Mouse (Mus musculus) ZHBTc4 (cell line): ENCODE measurements around the gene Tmem210.

ENCODE experiments used
- DNase-seq: peaks from one replicate; pipeline ENCODE4 v3.0.0-alpha.2; 2011; ENCODE audit warnings: low read depth, low spot score

The Tmem210 gene

DNA sequence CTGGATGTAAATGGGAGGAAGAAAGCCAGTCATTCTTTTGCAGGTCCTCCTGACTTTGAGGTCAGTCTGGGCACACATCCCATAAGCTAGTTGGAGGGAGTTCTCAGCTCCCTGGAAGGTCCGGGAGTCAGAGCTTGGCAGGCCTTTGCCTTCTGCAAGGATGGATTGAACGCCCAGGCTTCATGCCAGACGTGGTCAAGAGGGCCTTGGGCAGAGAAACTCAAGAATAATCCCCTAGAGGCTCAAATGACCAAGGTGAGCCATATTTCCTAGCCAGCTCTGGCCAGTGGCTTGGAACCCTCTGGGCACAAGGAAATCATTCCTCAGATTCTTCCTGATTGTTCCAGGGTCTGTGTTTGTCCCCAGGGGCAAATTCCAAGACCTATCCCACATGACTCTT, 23.1 kb upstream of the Tmem210 start:
- DNase-seq: no peak

DNA sequence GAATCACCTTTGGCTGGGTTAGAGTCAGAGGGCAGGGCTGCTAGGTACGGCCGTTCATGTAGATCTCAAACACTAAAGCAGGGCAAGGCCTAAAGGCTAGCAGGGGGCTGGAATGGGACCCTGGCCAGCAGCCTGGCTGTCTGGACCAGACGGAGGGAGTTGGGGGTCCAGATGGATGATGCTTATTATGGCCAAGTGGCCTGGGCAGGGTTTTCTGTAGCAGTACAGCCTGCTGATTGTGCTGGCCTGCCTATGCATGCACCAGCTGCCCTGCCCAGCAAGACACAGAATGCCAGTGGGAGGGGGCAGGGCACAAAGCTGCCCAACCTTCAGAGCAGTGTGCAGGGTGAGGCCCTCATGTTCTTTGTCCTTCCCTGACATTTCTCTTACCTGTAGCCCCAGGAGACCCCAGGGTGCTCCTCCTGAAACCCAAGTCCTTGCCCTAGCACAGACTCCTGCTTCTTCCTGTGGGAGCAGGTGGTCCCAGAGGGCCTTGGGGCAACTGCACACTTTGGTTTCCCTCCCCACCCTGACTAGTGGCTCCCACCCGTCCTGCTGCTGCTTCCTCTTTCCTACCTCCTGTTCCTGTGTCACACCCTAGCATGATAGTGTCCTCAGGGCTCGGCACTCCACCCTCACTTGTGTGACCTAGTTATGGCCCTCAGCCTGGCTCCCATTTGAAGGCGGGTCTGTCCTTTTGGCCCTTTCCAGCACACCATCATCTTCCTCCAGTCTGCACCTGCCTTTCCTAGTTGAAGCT, 21.9 kb upstream of the Tmem210 start:
- DNase-seq: peak; percentile 61

DNA sequence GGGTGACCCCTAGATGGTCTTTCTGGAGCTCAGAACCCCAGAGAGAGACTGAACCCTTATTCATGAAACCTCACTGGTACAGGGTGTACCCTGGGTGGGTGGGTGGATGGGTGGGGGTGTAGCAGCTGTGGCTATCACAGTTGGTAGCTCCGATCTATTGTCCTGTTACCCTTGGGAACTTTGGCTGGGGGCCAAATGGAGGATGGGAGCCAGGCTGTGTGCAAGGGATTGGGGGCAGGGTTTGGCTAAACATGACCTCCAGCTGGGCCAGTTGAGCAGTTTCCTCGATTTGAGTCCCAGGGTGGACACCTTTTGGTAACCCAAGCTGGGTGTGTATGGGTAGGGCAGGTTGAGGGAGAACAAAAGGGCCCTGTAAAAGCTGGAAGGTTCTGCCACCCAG, 21.2 kb upstream of the Tmem210 start:
- DNase-seq: peak; percentile 71

DNA sequence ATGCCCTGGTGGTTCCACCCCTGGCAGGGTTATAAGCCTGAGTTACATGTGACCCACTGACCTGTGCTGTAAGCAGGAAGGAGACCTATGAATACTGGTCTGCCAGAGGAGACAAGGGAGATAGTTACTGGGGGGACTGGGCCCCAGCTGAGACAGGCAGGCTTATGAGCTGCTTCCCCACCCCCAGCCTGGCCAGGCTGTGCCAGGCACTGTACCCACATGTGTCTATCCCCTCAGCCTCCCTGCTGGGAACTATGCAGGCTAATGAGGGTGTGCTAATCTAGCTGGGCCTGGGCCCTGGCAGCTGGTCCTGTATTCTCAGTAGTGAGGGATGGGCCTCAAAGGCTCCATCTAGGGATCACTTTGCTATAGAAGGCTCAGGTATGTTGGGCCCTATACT, 20.7 kb upstream of the Tmem210 start:
- DNase-seq: no peak

DNA sequence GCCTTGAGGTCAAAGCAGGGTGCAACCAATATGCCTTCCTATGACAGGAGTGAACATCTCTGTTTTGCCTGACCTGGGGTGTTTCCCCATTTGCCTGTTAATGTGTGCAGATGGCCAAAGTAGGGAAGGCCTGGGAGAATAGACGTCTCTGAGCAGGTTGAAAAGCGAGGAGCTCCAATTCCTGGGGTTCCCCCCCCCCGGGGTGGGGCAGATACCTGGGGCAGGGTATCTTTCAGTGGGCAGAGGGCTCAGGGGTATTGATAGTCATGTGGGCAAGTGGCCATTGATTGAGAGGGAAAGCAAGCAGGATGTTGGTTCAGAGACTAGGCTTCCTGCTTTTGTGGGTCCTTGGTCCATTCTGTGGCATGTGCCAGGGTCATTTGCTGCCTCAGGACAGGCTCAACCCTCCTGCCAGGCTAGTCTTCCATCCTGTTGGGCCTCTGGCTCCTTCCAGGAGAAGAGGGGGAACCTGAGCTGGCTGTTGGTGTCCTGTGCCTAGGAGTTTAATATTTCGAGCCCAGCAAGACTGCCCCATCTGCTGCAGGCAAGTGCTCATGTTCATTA, 20.1 kb upstream of the Tmem210 start:
- no peak for DNase-seq

DNA sequence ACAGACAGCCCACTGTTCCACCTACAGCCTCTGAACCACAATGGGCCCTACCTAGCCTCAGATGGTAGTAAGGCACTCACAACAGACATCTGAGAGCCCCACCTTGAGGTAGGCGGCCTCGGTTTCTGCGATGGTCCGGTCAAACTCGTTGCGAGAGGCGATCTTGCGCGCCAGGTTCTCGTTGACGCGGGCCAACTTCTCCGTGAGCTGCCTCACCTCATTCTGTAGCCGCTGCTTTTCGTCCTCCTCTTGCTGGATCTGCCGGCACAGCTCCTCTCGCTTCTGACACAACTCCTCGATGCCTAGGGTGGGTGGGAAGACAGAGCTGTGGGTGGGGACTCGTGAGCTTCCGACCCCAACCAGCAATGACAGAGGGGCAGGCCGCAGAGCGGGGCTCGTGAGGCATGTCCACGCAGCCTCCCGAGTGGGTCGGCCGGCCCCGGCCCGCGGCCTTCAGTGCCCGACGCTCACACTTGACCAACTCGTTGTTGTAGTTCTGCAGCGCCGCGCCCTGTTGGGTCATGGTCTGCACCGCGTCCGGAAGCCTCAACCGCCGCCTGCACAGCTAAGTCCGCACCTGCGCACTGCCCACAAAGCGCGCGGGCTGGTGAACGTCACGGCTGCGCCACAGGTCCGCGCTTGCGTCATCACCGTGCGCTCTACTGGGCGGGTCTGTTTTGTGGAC, 16.0 kb upstream of the Tmem210 start, which contains the start of the genes Ssna1 and Anapc2:
Gene Ssna1, minus strand, starts transcription at position 612 of the 685 bp plus-strand sequence.
Gene Anapc2, plus strand, starts transcription at position 652 of the 685 bp plus-strand sequence.
- DNase-seq: peak; percentile 99

DNA sequence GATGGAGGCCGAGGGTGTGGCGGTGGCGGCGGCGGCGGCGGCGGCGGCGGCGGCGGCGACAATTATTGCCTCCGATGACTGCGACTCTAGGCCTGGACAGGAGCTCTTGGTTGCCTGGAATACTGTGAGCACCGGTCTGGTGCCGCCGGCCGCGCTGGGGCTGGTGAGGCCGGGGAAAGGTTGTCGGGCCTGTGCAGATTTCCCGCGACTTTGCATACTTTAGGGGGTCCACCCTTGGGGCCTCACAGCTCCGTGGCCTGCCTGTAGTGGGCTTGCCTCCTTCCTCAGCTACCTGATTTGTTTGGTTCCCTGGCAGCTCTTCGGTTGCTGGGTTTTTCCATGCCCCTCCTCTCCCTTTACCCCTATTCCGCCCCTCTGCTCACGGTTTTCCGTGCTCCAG, 15.4 kb upstream of the Tmem210 start:
- DNase-seq: no peak

DNA sequence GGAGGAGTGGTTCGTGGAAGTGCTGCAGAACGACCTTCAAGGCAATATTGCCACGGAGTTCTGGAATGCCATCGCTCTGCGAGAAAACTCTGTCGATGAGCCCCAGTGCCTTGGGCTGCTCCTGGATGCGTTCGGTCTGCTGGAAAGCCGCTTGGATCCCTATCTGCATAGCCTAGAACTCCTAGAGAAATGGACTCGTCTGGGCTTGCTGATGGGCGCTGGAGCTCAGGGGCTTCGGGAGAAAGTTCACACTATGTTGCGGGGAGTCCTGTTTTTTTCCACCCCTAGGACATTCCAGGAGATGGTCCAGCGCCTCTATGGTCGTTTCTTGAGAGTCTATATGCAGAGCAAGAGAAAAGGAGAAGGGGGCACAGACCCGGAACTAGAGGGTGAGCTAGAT, 14.9 kb upstream of the Tmem210 start:
- DNase-seq: no peak

DNA sequence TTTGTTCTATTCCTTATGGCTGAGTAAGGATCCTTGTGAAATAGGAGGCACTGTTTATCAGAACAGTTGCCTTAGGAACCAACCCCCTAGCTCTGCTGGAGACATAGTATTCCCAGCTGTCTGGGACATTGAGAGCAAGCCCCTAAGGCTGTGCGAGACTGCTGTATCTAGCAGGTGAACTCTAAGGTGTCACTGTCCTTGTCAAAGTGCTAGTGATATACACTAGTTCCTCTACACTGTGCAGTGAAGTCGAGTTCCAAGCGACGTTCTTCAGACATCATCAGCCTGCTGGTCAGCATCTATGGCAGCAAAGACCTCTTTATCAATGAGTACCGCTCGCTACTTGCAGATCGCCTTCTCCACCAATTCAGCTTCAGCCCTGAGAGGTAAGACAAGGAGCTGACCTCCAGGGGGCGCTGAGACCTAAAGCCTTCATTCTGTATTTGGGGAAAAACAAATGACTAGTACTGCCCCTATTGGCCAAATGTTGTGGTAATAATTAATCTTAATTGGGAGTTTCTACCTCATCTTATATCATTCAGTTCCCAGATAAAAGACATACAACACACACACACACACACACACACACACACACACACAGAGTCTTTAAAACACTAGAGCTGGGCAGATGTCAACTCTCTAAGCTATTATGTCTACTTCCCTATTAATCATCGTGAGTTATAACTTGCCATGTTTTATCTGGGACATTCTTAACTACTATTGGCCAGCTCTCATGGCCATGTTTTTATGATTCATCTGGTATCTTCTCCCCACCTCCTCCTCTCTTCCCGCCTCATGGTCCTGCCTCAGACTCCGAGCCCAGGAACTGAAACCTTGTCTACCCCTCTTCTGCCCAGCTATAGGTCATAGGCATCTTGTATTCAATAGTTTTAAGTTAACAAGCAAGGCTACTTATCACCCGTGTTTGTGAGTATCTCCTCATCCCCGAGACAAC, 8.7 kb upstream of the Tmem210 start:
- peak; percentile 94 for DNase-seq

DNA sequence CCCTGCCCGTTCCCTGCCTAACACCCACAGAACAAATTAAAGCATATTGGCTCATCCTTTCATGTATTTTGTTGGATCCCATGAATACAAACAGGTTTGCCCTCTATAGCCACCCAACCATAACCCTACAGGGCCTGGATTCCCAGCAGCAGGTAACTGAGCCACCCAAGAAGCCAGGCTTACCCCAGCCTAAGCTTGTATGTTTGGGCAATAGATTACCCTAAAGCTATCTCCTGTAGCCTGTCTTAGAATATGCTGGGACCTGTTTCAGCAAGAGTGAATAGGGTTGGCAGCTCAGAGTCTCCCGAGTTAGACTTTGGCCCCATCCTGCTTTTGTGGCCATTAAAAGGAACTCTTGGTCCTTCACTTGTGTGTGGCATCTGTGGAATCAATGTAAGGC, 2.4 kb upstream of the Tmem210 start:
- no peak for DNase-seq

DNA sequence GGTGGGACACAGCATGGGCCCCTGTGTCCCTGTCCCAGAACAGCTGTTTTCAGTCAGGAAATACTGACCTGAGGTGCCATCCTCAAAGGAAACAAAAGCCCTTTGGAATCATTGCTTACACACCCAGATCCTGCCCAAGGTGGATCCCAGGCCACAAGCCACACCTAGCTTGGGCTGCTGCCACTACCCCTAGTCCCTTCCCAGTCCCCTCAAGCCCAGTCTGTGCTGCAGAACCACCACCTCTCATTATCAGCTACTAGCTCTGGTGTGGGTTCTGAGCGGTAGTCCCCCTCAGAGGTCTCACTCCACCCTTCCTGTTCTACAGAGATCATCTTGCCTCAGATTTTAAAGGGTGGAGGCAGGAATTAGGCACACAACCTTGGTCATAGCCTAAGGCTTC, 1.6 kb upstream of the Tmem210 start:
- no peak for DNase-seq

DNA sequence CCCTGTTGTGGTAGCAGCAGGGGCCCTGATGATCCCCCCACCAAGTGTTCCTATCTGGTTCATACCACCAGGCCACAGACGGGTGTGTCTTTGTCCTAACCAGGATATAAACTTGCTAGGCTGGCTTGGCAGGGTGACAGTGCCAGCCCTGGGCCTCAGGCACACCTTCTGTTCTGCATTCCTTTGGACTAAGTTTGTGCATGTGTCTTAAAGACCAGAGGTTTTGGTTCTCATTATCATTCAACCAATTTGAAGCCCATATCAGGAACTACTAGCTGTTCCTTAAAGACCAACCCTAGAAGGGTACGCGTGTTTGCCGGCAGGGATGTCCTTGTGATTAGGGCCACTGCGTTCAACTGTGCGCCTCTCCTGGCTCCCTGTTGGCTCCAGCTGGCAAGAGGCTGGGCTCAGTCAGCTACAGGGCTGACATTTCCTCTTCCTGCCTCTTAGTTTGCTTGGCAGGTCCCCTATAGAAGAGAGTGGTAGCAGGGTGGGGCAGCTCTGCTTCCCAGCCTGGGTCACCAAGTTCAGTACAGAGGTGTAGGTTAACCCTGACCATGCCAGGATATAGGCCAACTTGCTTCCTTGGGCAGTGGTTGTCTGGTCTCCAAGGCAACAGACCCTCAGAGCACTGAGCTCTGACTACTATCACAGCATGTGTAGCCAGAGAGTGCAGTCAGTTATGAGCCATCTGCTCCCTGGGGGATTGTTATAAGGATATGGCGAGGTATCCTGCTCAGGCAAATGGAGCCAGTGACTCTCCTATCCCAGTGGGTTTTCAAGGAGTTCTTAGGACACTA, 908 bp upstream of the Tmem210 start:
- no peak for DNase-seq

DNA sequence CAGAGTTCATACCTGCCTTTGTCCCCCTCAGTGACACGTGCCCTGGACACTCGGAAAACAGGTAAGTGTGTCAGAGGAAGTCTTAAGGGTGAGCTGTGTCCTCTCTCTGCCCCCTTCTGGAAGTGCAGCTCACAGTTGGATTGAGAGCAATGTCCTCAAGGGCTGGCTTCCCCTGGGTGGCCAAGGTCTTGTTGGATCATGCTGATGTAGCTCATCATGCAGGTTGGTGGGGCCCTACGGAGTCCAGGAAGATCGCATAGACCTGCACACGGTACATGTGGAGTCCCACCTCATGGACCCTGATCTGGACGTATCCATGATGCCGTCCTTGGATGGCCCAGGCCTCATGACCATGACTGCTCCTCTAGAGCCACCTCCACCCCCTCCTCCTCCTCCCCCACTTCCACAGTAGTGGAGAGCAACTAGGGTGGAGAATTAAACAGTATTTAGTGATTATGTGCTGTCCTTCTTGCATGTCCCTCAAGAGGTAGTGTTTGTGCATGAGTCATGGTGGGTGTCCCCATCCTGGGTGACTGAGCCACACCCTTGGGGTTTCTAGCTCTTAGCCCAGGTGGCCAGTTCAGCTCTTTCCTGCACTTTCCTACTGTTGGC, 895 bp downstream of the Tmem210 start:
- no peak for DNase-seq

DNA sequence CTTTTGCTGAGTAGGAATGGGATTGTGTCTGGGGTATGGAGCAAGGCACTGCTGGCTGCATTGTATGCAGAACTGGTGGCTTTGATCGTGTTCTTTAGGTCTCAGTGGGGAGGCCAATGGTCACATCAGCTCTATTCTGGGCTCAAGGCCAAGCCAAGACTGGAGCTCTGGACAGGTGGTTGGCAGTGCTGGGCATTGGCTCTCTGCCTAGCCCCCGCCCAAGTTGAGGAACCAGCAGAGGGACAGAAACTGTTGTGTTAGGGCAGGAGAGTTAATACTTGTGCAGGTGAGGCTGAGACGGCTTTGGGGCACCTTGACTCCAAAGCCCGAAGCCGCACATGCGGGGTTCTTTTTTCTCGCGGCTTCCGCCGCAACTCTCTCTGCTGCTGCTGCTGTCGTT, 1.7 kb downstream of the Tmem210 start, which contains the start of gene Lrrc26:
Gene Lrrc26, plus strand, starts transcription at position 265 of the 400 bp plus-strand sequence.
- DNase-seq: no peak

DNA sequence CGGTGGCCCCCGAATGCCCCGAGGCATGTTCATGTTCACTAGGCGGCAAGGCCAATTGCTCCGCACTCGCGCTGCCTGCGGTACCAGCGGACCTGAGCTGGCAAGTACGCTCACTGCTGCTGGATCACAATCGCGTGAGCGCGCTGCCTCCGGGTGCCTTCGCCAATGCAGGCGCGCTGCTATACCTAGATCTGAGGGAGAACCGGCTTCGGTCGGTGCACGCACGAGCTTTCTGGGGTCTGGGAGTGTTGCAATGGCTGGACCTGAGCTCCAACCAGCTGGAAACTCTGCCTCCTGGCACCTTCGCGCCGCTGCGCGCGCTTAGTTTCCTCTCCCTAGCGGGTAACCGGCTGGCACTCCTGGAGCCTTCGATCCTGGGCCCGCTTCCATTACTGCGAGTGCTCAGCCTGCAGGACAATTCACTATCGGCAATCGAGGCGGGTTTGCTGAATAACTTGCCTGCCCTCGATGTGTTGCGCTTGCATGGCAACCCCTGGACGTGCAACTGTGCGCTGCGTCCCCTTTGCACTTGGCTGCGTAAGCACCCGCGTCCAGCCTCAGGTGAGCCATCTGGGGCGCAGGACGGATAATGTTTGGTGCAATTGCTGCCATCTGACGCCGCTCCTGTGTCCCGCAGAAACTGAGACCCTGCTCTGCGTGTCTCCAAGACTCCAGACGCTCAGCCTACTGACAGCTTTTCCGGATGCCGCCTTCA, 2.3 kb downstream of the Tmem210 start:
- DNase-seq: peak; percentile 70

DNA sequence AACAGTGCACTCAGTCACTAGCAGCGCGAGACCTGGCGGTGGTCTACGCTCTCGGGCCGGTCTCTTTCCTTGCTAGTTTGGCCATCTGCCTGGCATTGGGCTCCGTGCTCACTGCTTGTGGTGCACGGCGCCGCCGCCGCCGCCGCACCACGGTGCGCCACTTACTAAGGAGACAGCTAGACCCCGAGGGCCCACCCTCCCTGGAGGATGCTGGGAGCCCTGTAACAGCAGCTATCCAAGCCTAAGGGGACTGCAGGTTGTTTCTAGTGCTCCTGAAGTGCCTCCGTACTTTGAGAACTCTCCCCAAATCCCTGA, 2.8 kb downstream of the Tmem210 start:
- DNase-seq: peak; percentile 69

DNA sequence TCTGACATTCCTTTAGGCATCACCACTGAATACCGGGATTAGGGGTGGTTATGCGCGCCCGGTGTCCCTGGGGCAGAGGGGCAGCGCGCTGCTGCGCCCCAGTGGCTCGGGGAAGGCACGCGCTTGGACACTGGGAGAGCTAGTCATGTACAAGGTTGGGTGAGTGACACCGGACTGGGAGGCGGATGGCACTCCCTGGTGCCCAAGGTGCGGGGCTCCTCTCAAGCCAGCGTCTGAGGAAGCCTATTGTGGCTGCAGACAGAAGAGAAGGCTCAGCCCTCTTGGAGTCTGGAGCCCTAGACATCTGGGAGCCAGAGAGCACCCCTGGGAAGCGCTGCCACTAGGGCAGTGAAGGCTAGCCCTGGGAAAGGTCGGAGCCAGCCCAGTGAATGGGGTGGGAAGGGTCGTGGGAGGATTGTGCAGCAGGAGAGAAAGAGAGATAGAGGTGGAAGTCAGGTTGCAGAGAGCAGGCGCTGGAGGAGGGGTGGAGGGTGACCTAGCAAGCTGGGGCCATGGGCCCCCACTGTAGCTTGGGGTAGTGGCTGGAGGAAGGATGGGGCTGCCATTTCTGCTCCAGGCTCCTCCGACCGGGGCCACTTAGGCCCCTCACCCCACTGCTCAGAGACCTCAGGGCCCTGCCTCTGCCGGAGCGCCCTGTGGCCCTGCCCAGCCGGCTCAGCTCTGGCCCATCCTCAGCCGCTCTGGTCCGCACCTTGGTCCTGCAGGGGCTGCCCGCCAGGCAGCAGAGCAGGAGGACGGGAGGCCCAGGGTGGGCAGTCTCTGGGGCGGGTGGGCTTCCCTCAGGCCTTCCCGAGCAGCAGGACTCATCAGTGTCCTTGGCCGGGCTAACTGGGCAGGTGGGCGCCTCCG, 3.5 kb downstream of the Tmem210 start:
- no peak for DNase-seq

DNA sequence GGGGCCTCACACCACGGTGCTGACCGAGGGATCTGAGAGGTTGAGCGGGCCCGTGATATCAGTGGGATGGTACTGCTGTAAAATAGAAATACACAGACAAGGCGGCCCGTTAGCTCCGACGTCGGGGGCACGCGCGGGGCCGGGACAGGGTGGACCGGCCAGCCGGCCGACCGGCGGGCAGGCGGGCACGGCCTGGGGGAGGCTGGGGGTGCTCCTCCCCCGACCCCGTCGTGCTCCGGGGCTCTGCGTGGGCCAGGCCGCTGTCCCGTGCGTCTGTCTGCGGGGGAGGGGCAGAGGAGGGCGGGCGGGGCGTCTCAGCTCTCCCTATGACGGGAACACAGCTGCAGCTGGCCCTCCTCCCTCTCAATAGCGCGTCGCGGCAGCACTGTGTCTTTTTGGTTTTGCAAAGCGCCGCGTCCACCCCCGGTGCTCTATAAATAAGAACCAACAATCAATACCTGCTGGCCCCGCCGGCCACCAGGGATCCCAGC, 4.2 kb downstream of the Tmem210 start:
- peak; percentile 34 for DNase-seq

DNA sequence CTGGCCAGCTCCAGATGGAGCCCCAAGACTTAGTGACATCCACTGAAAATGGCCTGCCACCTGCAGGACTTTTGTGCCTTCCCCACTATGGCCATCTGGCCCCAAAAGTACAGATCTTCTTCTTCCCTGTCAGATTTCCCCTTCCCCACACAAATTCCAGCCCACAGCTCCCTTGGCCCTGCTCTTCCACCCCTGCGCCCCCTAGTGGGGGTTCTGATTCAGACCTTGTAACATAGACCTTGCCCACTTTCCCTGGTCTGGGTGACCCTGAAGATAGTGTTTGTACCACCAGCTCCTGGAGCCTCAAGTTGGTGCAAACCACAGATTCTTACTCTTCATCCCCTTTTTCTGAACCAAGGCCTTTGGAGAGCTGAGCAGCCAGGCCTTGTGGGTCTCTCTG, 4.9 kb downstream of the Tmem210 start:
- peak; percentile 88 for DNase-seq
